Mouse (Mus musculus) CH12.LX (cell line): ENCODE measurements around the gene Robo2. TPM values are rescaled to one million over a fixed set of nuclear protein-coding genes. Genes with fewer than 3 reads are reported as not detected.

Experiments used
- DNase-seq: peaks from one replicate; pipeline ENCODE4 v3.0.0-alpha.2; 2013; ENCODE audit errors: extremely low read depth
- H3K27ac ChIP-seq: 2 replicates; pipeline ENCODE4 v1.5.1; 2012; ENCODE audit warnings: low read depth, mild to moderate bottlenecking, control low read depth, moderate library complexity; ENCODE audit not compliant: insufficient read depth
- H3K27me3 ChIP-seq: replicated peaks from 2 replicates; pipeline ENCODE3; 2012; ENCODE audit warnings: inconsistent platforms
- H3K36me3 ChIP-seq, 2 experiments: replicated peaks in 1 of 2; 2 replicates each; pipeline versions ENCODE3 to v1.6.1; 2012; ENCODE audit warnings: inconsistent platforms in 1 of 2, low read length in 1 of 2, mild to moderate bottlenecking in 1 of 2, mixed read lengths in 1 of 2, moderate library complexity in 1 of 2; ENCODE audit not compliant: control insufficient read depth in 1 of 2, insufficient read depth in 1 of 2
- H3K4me1 ChIP-seq, 2 experiments: 2 replicates each; pipeline ENCODE4 v1.6.1; 2012; ENCODE audit warnings: inconsistent platforms in 1 of 2, moderate library complexity in 1 of 2; ENCODE audit not compliant: insufficient read depth in 2 of 2, control insufficient read depth in 1 of 2
- H3K4me2 ChIP-seq: 2 replicates; pipeline ENCODE4 v1.6.1; 2012; ENCODE audit warnings: low read depth, mild to moderate bottlenecking, control low read depth; ENCODE audit not compliant: poor library complexity, insufficient read depth, severe bottlenecking
- H3K4me3 ChIP-seq, 3 experiments: fragments of 150-350 bp in 1 of 3; sonication (generic) in 1 of 3; replicated peaks in 1 of 3; 2 replicates each; pipeline versions ENCODE3 to v1.5.1; 2011 to 2012; ENCODE audit warnings: low read depth in 2 of 3, low read length in 2 of 3, mild to moderate bottlenecking in 2 of 3, moderate library complexity in 2 of 3, control low read depth in 1 of 3, improper control_type of control experiment in 1 of 3, inconsistent platforms in 1 of 3, mixed read lengths in 1 of 3; ENCODE audit not compliant: poor library complexity in 1 of 3
- H3K79me2 ChIP-seq: replicated peaks from 2 replicates; pipeline ENCODE4 v1.6.1; 2012; ENCODE audit warnings: mild to moderate bottlenecking, moderate library complexity; ENCODE audit not compliant: control insufficient read depth, poor library complexity, insufficient read depth, severe bottlenecking; ENCODE audit errors: extremely low read depth
- H3K9ac ChIP-seq: 2 replicates; pipeline ENCODE4 v1.6.1; 2012; ENCODE audit warnings: low read depth, mild to moderate bottlenecking, control low read depth, moderate library complexity; ENCODE audit not compliant: insufficient read depth
- H3K9me3 ChIP-seq: replicated peaks from 2 replicates; pipeline ENCODE3; 2012; ENCODE audit warnings: low read length, inconsistent platforms, mixed read lengths
- BHLHE40 ChIP-seq: IDR thresholded peaks from 2 replicates; pipeline ENCODE4 v1.6.1; 2011; ENCODE audit warnings: mild to moderate bottlenecking, low read depth, low read length, improper control_type of control experiment
- CHD1 ChIP-seq: IDR thresholded peaks from 2 replicates; pipeline ENCODE4 v1.6.1; 2012; ENCODE audit warnings: low read depth, low read length, improper control_type of control experiment, inconsistent platforms
- CHD2 ChIP-seq: IDR thresholded peaks from 2 replicates; pipeline ENCODE4 v1.6.1; 2011; ENCODE audit warnings: low read length, improper control_type of control experiment
- ELF1 ChIP-seq: IDR thresholded peaks from 2 replicates; pipeline ENCODE4 v1.6.1; 2014; ENCODE audit warnings: low read depth, mild to moderate bottlenecking, inconsistent platforms, low read length, improper control_type of control experiment
- ETS1 ChIP-seq: conservative IDR thresholded peaks from 2 replicates; pipeline ENCODE4 v1.6.1; 2012; ENCODE audit warnings: low read depth, mild to moderate bottlenecking, inconsistent platforms, low read length, improper control_type of control experiment, moderate library complexity
- IRF4 ChIP-seq: IDR thresholded peaks from 2 replicates; pipeline ENCODE4 v1.6.1; 2014; ENCODE audit warnings: low read depth, mild to moderate bottlenecking, inconsistent platforms, low read length, improper control_type of control experiment
- JUN ChIP-seq: IDR thresholded peaks from 2 replicates; pipeline ENCODE4 v1.6.1; 2011; ENCODE audit warnings: low read depth, mild to moderate bottlenecking, low read length, improper control_type of control experiment, moderate library complexity; ENCODE audit not compliant: insufficient read depth
- JUND ChIP-seq: conservative IDR thresholded peaks from 2 replicates; pipeline ENCODE4 v1.6.1; 2011; ENCODE audit warnings: low read depth, low read length, improper control_type of control experiment
- KAT2A ChIP-seq: IDR thresholded peaks from 2 replicates; pipeline ENCODE4 v1.6.1; 2012; ENCODE audit warnings: low read length, improper control_type of control experiment, inconsistent platforms; ENCODE audit not compliant: insufficient replicate concordance
- MAFK ChIP-seq: IDR thresholded peaks from 2 replicates; pipeline ENCODE4 v1.6.1; 2011; ENCODE audit warnings: low read length, improper control_type of control experiment; ENCODE audit not compliant: insufficient replicate concordance
- MAX ChIP-seq: IDR thresholded peaks from 2 replicates; pipeline ENCODE4 v1.6.1; 2011; ENCODE audit warnings: low read length, improper control_type of control experiment
- MAZ ChIP-seq: IDR thresholded peaks from 2 replicates; pipeline ENCODE4 v1.6.1; 2012; ENCODE audit warnings: low read depth, mild to moderate bottlenecking, inconsistent platforms, low read length, improper control_type of control experiment, moderate library complexity
- MEF2A ChIP-seq: IDR thresholded peaks from 2 replicates; pipeline ENCODE4 v1.6.1; 2014; ENCODE audit warnings: low read depth, mild to moderate bottlenecking, inconsistent platforms, low read length, improper control_type of control experiment, borderline replicate concordance
- MYC ChIP-seq: IDR thresholded peaks from 2 replicates; pipeline ENCODE4 v1.6.1; 2011; ENCODE audit warnings: low read depth, mild to moderate bottlenecking, improper control_type of control experiment, low read length
- NELFE ChIP-seq: IDR thresholded peaks from 2 replicates; pipeline ENCODE4 v1.6.1; 2011; ENCODE audit warnings: low read depth, low read length, improper control_type of control experiment
- NRF1 ChIP-seq: IDR thresholded peaks from 2 replicates; pipeline ENCODE4 v1.6.1; 2014; ENCODE audit warnings: low read depth, mild to moderate bottlenecking, inconsistent platforms, low read length, improper control_type of control experiment, moderate library complexity
- PAX5 ChIP-seq: IDR thresholded peaks from 2 replicates; pipeline ENCODE4 v1.6.1; 2012; ENCODE audit warnings: low read length, inconsistent platforms, mixed read lengths
- POLR2A ChIP-seq: IDR thresholded peaks from 2 replicates; pipeline ENCODE4 v1.6.1; 2011; ENCODE audit warnings: low read depth, mild to moderate bottlenecking, improper control_type of control experiment, low read length
- RAD21 ChIP-seq: IDR thresholded peaks from 2 replicates; pipeline ENCODE4 v1.6.1; 2011; ENCODE audit warnings: low read depth, mild to moderate bottlenecking, low read length, improper control_type of control experiment, moderate library complexity
- SIN3A ChIP-seq: IDR thresholded peaks from 2 replicates; pipeline ENCODE4 v1.6.1; 2012; ENCODE audit warnings: low read length, improper control_type of control experiment, inconsistent platforms
- SMC3 ChIP-seq: IDR thresholded peaks from 2 replicates; pipeline ENCODE4 v1.6.1; 2011; ENCODE audit warnings: low read depth, low read length, improper control_type of control experiment
- TBP ChIP-seq: conservative IDR thresholded peaks from 2 replicates; pipeline ENCODE4 v1.6.1; 2011; ENCODE audit warnings: low read depth, low read length, improper control_type of control experiment
- TCF12 ChIP-seq: IDR thresholded peaks from 2 replicates; pipeline ENCODE4 v1.6.1; 2014; ENCODE audit warnings: low read depth, mild to moderate bottlenecking, inconsistent platforms, low read length, improper control_type of control experiment
- UBTF ChIP-seq: IDR thresholded peaks from 2 replicates; pipeline ENCODE4 v1.6.1; 2012; ENCODE audit warnings: low read depth, mild to moderate bottlenecking, inconsistent platforms, low read length, improper control_type of control experiment, moderate library complexity
- USF1 ChIP-seq: IDR thresholded peaks from 2 replicates; pipeline ENCODE4 v1.6.1; 2014; ENCODE audit warnings: low read depth, mild to moderate bottlenecking, inconsistent platforms, low read length, improper control_type of control experiment
- USF2 ChIP-seq: conservative IDR thresholded peaks from 2 replicates; pipeline ENCODE4 v1.6.1; 2011; ENCODE audit warnings: low read depth, low read length, improper control_type of control experiment
- ZNF384 ChIP-seq: IDR thresholded peaks from 2 replicates; pipeline ENCODE4 v1.6.1; 2012; ENCODE audit warnings: low read depth, low read length, improper control_type of control experiment, inconsistent platforms
- dilution Hi-C: fragments of 300-500 bp; cut with MboI; formaldehyde crosslinking; loops from 2 replicates; pipeline ENCODE4 v1.14.3; 2020; ENCODE audit warnings: low sequenced_read_pairs; ENCODE audit not compliant: extremely low pct_unique_long_range_greater_than_20kb, extremely low pct_ligation_motif_present
- in situ Hi-C: fragments of 300-500 bp; cut with MboI; formaldehyde crosslinking; loops from 3 replicates; pipeline ENCODE4 v1.14.3; 2019; ENCODE audit warnings: low sequenced_read_pairs, low pct_ligation_motif_present, low pct_unique_long_range_greater_than_20kb, mixed read lengths
- polyA plus RNA-seq: library from polyadenylated mRNA; unstranded; fragments of >175 nt; gene quantifications from 2 replicates; pipeline ENCODE4 v1.2.1, GENCODE M21; 2012; ENCODE audit warnings: low read depth; ENCODE audit not compliant: insufficient read length
- total RNA-seq, 2 experiments: library from RNA; depleted of rRNA; stranded (reverse); fragments of 300-350 nt in 1 of 2; fragments of >200 nt in 1 of 2; gene quantifications; 2 replicates each; pipeline ENCODE4 v1.2.3; 2012 to 2014

Gene Robo2
- total RNA-seq (2012; rRNA removed) = not detected in 2 replicates
- total RNA-seq (2014; rRNA removed) = not detected in 2 replicates
- polyA plus RNA-seq = not detected in 2 replicates

- TF ChIP-seq SIN3A = no peak
- no peak for TF ChIP-seq JUN
- no peak for TF ChIP-seq KAT2A
- no peak for TF ChIP-seq POLR2A
- no peak for TF ChIP-seq TCF12
- no peak for TF ChIP-seq UBTF
- TF ChIP-seq NRF1 = no peak
- TF ChIP-seq ELF1 = no peak
- no peak for TF ChIP-seq MYC
- TF ChIP-seq CHD1 = no peak
- no peak for TF ChIP-seq PAX5
- TF ChIP-seq MAX = no peak
- TF ChIP-seq, all 38 proteins: peak for 0
- H3K4me3 ChIP-seq = no peak within 1 kb of the TSS
- no peaks in the 10 kb centered on the region for H3K4me1 ChIP-seq
- H3K36me3 ChIP-seq = no peaks in the 10 kb centered on the region
- H3K27me3 ChIP-seq = no peaks in the 10 kb centered on the region
- DNase-seq = no peak
- no peaks in the 10 kb centered on the region for H3K79me2 ChIP-seq
- in situ Hi-C loops (no loop called here), dilution Hi-C loops (no loop called here)
- H3K27ac ChIP-seq = no peak within 1 kb of the TSS
- no peak within 1 kb of the TSS for H3K4me2 ChIP-seq
- H3K9ac ChIP-seq = no peak within 1 kb of the TSS
- peaks cover 52% of the 10 kb centered on the region for H3K9me3 ChIP-seq
Observed at GRCm38 (mm10) chr16:74411481-74412251, at the start of gene Robo2. TSS of gene Robo2 (minus strand) at chr16:74411825.

GRCm38 (mm10) chr16:74458138-74458537 lies 46.5 kb upstream of the Robo2 start:
- Histone ChIP-seq H3K4me3 (no peak overlapping the region), H3K27ac (no peak overlapping the region)
- dilution Hi-C loops (no loop called here), in situ Hi-C loops (no loop called here)
- TF ChIP-seq NELFE (no peak), ZNF384 (no peak), MEF2A (no peak), UBTF (no peak), MAFK (no peak), SMC3 (no peak), TBP (no peak), IRF4 (no peak), RAD21 (no peak), CHD2 (no peak), ETS1 (no peak), MAZ (no peak), JUND (no peak), USF1 (no peak), USF2 (no peak), POLR2A (no peak), BHLHE40 (no peak)
- TF ChIP-seq, all 38 proteins: peak for 0
- no peak overlapping the region for H3K9ac ChIP-seq
- H3K9me3 ChIP-seq = peaks cover 61% of the 10 kb centered on the region
- no peaks in the 10 kb centered on the region for H3K4me1 ChIP-seq
- H3K4me2 ChIP-seq = no peak overlapping the region
- no peaks in the 10 kb centered on the region for H3K79me2 ChIP-seq
- H3K27me3 ChIP-seq = no peaks in the 10 kb centered on the region
- no peak for DNase-seq
- H3K36me3 ChIP-seq = no peaks in the 10 kb centered on the region
